Mouse (Mus musculus) G1E (cell line): ENCODE measurements at regions not wholly inside any gene's neighbourhood (a gene's known extent, or its start where the extent isn't known, plus 50 kb on each side); places are given as distances from the start of the nearest gene placed in this dataset.

Experiments used
- CTCF ChIP-seq: IDR thresholded peaks from 2 replicates; pipeline ENCODE4 v1.5.1; 2012; ENCODE audit warnings: low read depth, low read length, inconsistent platforms, mixed read lengths
- GATA1 ChIP-seq: IDR thresholded peaks from 2 replicates; pipeline ENCODE4 v1.6.1; 2012; ENCODE audit warnings: borderline replicate concordance, low read length, inconsistent platforms, mixed read lengths
- GATA2 ChIP-seq: IDR thresholded peaks from 2 replicates; pipeline ENCODE4 v1.6.1; 2012; ENCODE audit warnings: low read depth, low read length, inconsistent platforms, borderline replicate concordance
- POLR2AphosphoS5 ChIP-seq: IDR thresholded peaks from 2 replicates; pipeline ENCODE4 v1.6.1; 2012; ENCODE audit warnings: low read depth, low read length, inconsistent platforms; ENCODE audit not compliant: insufficient replicate concordance

- no peak for TF ChIP-seq CTCF
- TF ChIP-seq GATA1: no peak
- TF ChIP-seq POLR2AphosphoS5: no peak
- TF ChIP-seq GATA2: no peak
Measured at GRCm38 (mm10) chr13:64002945-64003459, 86.0 kb downstream of the Hsd17b3 start.
